Mouse (Mus musculus) stomach, embryonic 14.5 days (tissue): Measurements from ENCODE around the gene Uchl1. TPM values are rescaled to one million over a fixed set of nuclear protein-coding genes. Genes with fewer than 3 reads are reported as not detected.

Experiments
- ATAC-seq: fragments of 200-750 bp; cut with Nextera tagmentation; 2 replicates; pipeline ENCODE4 v1.8.0; 2017; ENCODE audit warnings: low read depth, moderate TSS enrichment; ENCODE audit not compliant: insufficient number of reproducible peaks, insufficient read depth, low FRiP score
- H3K27ac ChIP-seq: fragments of 300-500 bp; sonication (generic); 2 replicates; pipeline ENCODE4 v1.5.1; 2014; ENCODE audit warnings: mild to moderate bottlenecking, low read length, moderate library complexity, mixed read lengths
- H3K27me3 ChIP-seq: fragments of 300-500 bp; sonication (generic); 2 replicates; pipeline ENCODE4 v1.6.1; 2014; ENCODE audit warnings: low read length, control low read depth, mixed read lengths; ENCODE audit not compliant: control insufficient read depth, insufficient read depth
- H3K36me3 ChIP-seq: fragments of 300-500 bp; sonication (generic); 2 replicates; pipeline ENCODE4 v1.6.1; 2014; ENCODE audit warnings: mild to moderate bottlenecking, control low read depth, low read length, moderate library complexity, mixed read lengths; ENCODE audit not compliant: control insufficient read depth, insufficient read depth
- H3K4me1 ChIP-seq: fragments of 300-500 bp; sonication (generic); 2 replicates; pipeline ENCODE4 v1.6.1; 2014; ENCODE audit warnings: low read length, control low read depth, mixed read lengths; ENCODE audit not compliant: control insufficient read depth, insufficient read depth
- H3K4me2 ChIP-seq: fragments of 300-500 bp; sonication (generic); replicated peaks from 2 replicates; pipeline ENCODE4 v1.6.1; 2014; ENCODE audit warnings: low read depth, low read length, control low read depth
- H3K4me3 ChIP-seq: fragments of 300-500 bp; sonication (generic); 2 replicates; pipeline ENCODE4 v1.5.1; 2014; ENCODE audit warnings: low read depth, low read length, control low read depth
- H3K9ac ChIP-seq: fragments of 300-500 bp; sonication (generic); replicated peaks from 2 replicates; pipeline ENCODE4 v1.6.1; 2014; ENCODE audit warnings: low read depth, mild to moderate bottlenecking, control low read depth, low read length, moderate library complexity, mixed read lengths
- H3K9me3 ChIP-seq: fragments of 300-500 bp; sonication (generic); 2 replicates; pipeline ENCODE4 v1.6.1; 2016; ENCODE audit warnings: low read depth, low read length, control low read depth; ENCODE audit not compliant: control insufficient read depth
- WGBS: fragments of 180-500 bp; shearing (Covaris S2); extraction: QIAGEN DNeasy Blood & Tissue Kit; methylation state at CpG from one replicate; pipeline ENCODE4 v1.1.7; 2014; 5-methylcytosine and 5-hydroxymethylcytosine counted together
- polyA plus RNA-seq: library from polyadenylated mRNA; unstranded; fragments of >200 nt; fragmentation: Nextera tagmentation; extraction: Ambion mirVana; gene quantifications from 2 replicates; pipeline ENCODE4 v1.2.1, GENCODE M21; 2014

The Uchl1 gene
- polyA plus RNA-seq, 1 experiment from 2014 or later, result 114 TPM

GRCm38 (mm10) chr5:66693231-66693630 lies 17.3 kb downstream of the Uchl1 start:
- Histone ChIP-seq H3K27ac (no peak overlapping the region), H3K4me3 (no peak overlapping the region), H3K36me3 (no peaks in the 10 kb centered on the region), H3K9me3 (no peaks in the 10 kb centered on the region), H3K9ac (no peak overlapping the region), H3K4me1 (no peaks in the 10 kb centered on the region), H3K4me2 (no peak overlapping the region), H3K27me3 (no peaks in the 10 kb centered on the region)
- WGBS, result 63% methylated on average over 4 of the region's 4 CpGs
- no peak for ATAC-seq

- no peak overlapping the region for H3K4me2 ChIP-seq
These were observed 21.2 kb downstream of the Uchl1 start for GRCm38 (mm10) chr5:66697119-66697518.

GRCm38 (mm10) chr5:66699911-66700310 lies 24.0 kb downstream of the Uchl1 start:
- H3K4me2 ChIP-seq, result no peak overlapping the region
- H3K27me3 ChIP-seq, result no peaks in the 10 kb centered on the region
- H3K9me3 ChIP-seq, result no peaks in the 10 kb centered on the region
- no peaks in the 10 kb centered on the region for H3K36me3 ChIP-seq
- H3K4me1 ChIP-seq, result no peaks in the 10 kb centered on the region
- H3K4me3 ChIP-seq, result no peak overlapping the region
- WGBS, result 41% methylated on average over 6 of the region's 6 CpGs
- no peak for ATAC-seq
- no peak overlapping the region for H3K27ac ChIP-seq
- no peak overlapping the region for H3K9ac ChIP-seq

More at GRCm38 (mm10) chr5:66697119-66697518, 21.2 kb downstream of the Uchl1 start:
- Histone ChIP-seq H3K4me3 (no peak overlapping the region), H3K9me3 (no peaks in the 10 kb centered on the region), H3K9ac (no peak overlapping the region), H3K27ac (no peak overlapping the region), H3K4me1 (no peaks in the 10 kb centered on the region), H3K27me3 (no peaks in the 10 kb centered on the region), H3K36me3 (no peaks in the 10 kb centered on the region)
- no peak for ATAC-seq

- no peak for ATAC-seq
- Histone ChIP-seq H3K4me1 (no peaks in the 10 kb centered on the region), H3K27ac (no peak overlapping the region), H3K4me3 (no peak overlapping the region), H3K9ac (no peak overlapping the region), H3K4me2 (no peak overlapping the region), H3K9me3 (no peaks in the 10 kb centered on the region), H3K27me3 (no peaks in the 10 kb centered on the region), H3K36me3 (no peaks in the 10 kb centered on the region)
- WGBS, result 91% methylated on average over 4 of the region's 4 CpGs
These were observed 26.1 kb downstream of the Uchl1 start for GRCm38 (mm10) chr5:66701951-66702350.

GRCm38 (mm10) chr5:66703317-66704004 lies 27.6 kb downstream of the Uchl1 start:
- 29% methylated on average over 10 of the region's 10 CpGs for WGBS
- Histone ChIP-seq H3K4me2 (no peak overlapping the region), H3K9me3 (no peaks in the 10 kb centered on the region), H3K4me3 (no peak overlapping the region), H3K36me3 (no peaks in the 10 kb centered on the region), H3K4me1 (no peaks in the 10 kb centered on the region), H3K9ac (no peak overlapping the region), H3K27ac (no peak overlapping the region), H3K27me3 (no peaks in the 10 kb centered on the region)
- no peak for ATAC-seq

GRCm38 (mm10) chr5:66707859-66708258 lies 32.0 kb downstream of the Uchl1 start:
- WGBS, result 62% methylated on average over 5 of the region's 5 CpGs
- Histone ChIP-seq H3K27me3 (no peaks in the 10 kb centered on the region), H3K4me3 (no peak overlapping the region), H3K36me3 (no peaks in the 10 kb centered on the region), H3K4me2 (no peak overlapping the region), H3K4me1 (no peaks in the 10 kb centered on the region), H3K9ac (no peak overlapping the region), H3K27ac (no peak overlapping the region), H3K9me3 (no peaks in the 10 kb centered on the region)
- no peak for ATAC-seq

GRCm38 (mm10) chr5:66710445-66711019 lies 34.6 kb downstream of the Uchl1 start:
- H3K9me3 ChIP-seq, result no peaks in the 10 kb centered on the region
- WGBS, result 23% methylated on average over 4 of the region's 4 CpGs
- H3K27me3 ChIP-seq, result no peaks in the 10 kb centered on the region
- H3K36me3 ChIP-seq, result no peaks in the 10 kb centered on the region
- H3K9ac ChIP-seq, result no peak overlapping the region
- no peaks in the 10 kb centered on the region for H3K4me1 ChIP-seq
- no peak overlapping the region for H3K4me3 ChIP-seq
- no peak overlapping the region for H3K4me2 ChIP-seq
- no peak for ATAC-seq
- no peak overlapping the region for H3K27ac ChIP-seq

GRCm38 (mm10) chr5:66712801-66713200 lies 36.9 kb downstream of the Uchl1 start:
- no peak overlapping the region for H3K27ac ChIP-seq
- no peaks in the 10 kb centered on the region for H3K9me3 ChIP-seq
- H3K4me2 ChIP-seq, result no peak overlapping the region
- H3K4me1 ChIP-seq, result no peaks in the 10 kb centered on the region
- no peak for ATAC-seq
- no peak overlapping the region for H3K4me3 ChIP-seq
- H3K36me3 ChIP-seq, result no peaks in the 10 kb centered on the region
- WGBS, result 46% methylated on average over 6 of the region's 6 CpGs
- H3K27me3 ChIP-seq, result no peaks in the 10 kb centered on the region
- no peak overlapping the region for H3K9ac ChIP-seq

- no peak for ATAC-seq
- no peak overlapping the region for H3K9ac ChIP-seq
- H3K9me3 ChIP-seq, result no peaks in the 10 kb centered on the region
- H3K27me3 ChIP-seq, result no peaks in the 10 kb centered on the region
- H3K4me3 ChIP-seq, result no peak overlapping the region
- H3K4me2 ChIP-seq, result no peak overlapping the region
- no peaks in the 10 kb centered on the region for H3K4me1 ChIP-seq
- WGBS, result 73% methylated on average over 4 of the region's 4 CpGs
- H3K36me3 ChIP-seq, result no peaks in the 10 kb centered on the region
- H3K27ac ChIP-seq, result no peak overlapping the region
These were observed 39.6 kb downstream of the Uchl1 start for GRCm38 (mm10) chr5:66715498-66715931.
